Mouse (Mus musculus) urinary bladder, postnatal 25 days (tissue): Measurements from ENCODE around the gene Glrx.
"Not testable (repeated sequence)": the region's sequence is repeated elsewhere in the genome, so short reads cannot be mapped to it uniquely, and the experiment has no call there.

Experiments
- DNase-seq: peaks from one replicate; pipeline ENCODE4 v3.0.0; 2022; ENCODE audit warnings: low spot score

The Glrx gene

GRCm38 (mm10) chr13:75835461-75835860, 4.2 kb upstream of the Glrx start:
- no peak for DNase-seq

GRCm38 (mm10) chr13:75838506-75838905, 1.2 kb upstream of the Glrx start:
- no peak for DNase-seq

- no peak for DNase-seq
Observed at GRCm38 (mm10) chr13:75840752-75841285, 1.2 kb downstream of the Glrx start.

GRCm38 (mm10) chr13:75841950-75842349, 2.3 kb downstream of the Glrx start:
- no peak for DNase-seq

GRCm38 (mm10) chr13:75843331-75843730, 3.7 kb downstream of the Glrx start:
- DNase-seq, result no peak

GRCm38 (mm10) chr13:75843993-75844683, 4.5 kb downstream of the Glrx start:
- no peak for DNase-seq

- no peak for DNase-seq
Observed at GRCm38 (mm10) chr13:75844833-75845518, 5.3 kb downstream of the Glrx start.

GRCm38 (mm10) chr13:75845519-75846166, 6.0 kb downstream of the Glrx start:
- no peak for DNase-seq

GRCm38 (mm10) chr13:75847027-75847426, 7.4 kb downstream of the Glrx start:
- DNase-seq, result no peak

GRCm38 (mm10) chr13:75852027-75852426, 12.4 kb downstream of the Glrx start:
- DNase-seq, result no peak

GRCm38 (mm10) chr13:75853118-75853517, 13.4 kb downstream of the Glrx start:
- no peak for DNase-seq

GRCm38 (mm10) chr13:75859264-75859844, 19.7 kb downstream of the Glrx start:
- no peak for DNase-seq

GRCm38 (mm10) chr13:75865486-75866184, 26.0 kb downstream of the Glrx start:
- DNase-seq, result no peak

- no peak for DNase-seq
Observed at GRCm38 (mm10) chr13:75867876-75868275, 28.2 kb downstream of the Glrx start.

- DNase-seq, result no peak
Observed at GRCm38 (mm10) chr13:75874608-75875376, 35.1 kb downstream of the Glrx start.

- DNase-seq, result not testable (repeated sequence)
Observed at GRCm38 (mm10) chr13:75876188-75876587, 36.5 kb downstream of the Glrx start.

GRCm38 (mm10) chr13:75876592-75876991, 36.9 kb downstream of the Glrx start:
- DNase-seq, result no peak

- DNase-seq, result no peak
Observed at GRCm38 (mm10) chr13:75877907-75878306, 38.2 kb downstream of the Glrx start.

- no peak for DNase-seq
Observed at GRCm38 (mm10) chr13:75879756-75880155, 40.1 kb downstream of the Glrx start.

- DNase-seq, result no peak
Observed at GRCm38 (mm10) chr13:75880501-75880900, 40.8 kb downstream of the Glrx start.

- no peak for DNase-seq
Observed at GRCm38 (mm10) chr13:75883792-75884191, 44.1 kb downstream of the Glrx start.
